Mouse (Mus musculus): ENCODE measurements around the gene 2410015M20Rik. TPM values are rescaled to one million over a fixed set of nuclear protein-coding genes. Genes with fewer than 3 reads are reported as not detected.
"Not testable (repeated sequence)": the region's sequence is repeated elsewhere in the genome, so short reads cannot be mapped to it uniquely, and the experiment has no call there.

The 2410015M20Rik gene
- total RNA-seq, 2 experiments from 2014 or later: 139 to 143 TPM

GRCm38 (mm10) chr17:56614391-56615135 is 5.0 kb upstream of the 2410015M20Rik start:
- DNase-seq (ENCODE audit: low spot score in 2 of 2): no peak

GRCm38 (mm10) chr17:56613893-56614292 is 4.3 kb upstream of the 2410015M20Rik start:
- DNase-seq (ENCODE audit: low spot score in 2 of 2): peak in 1 of 2 experiments; percentile 34

DNA sequence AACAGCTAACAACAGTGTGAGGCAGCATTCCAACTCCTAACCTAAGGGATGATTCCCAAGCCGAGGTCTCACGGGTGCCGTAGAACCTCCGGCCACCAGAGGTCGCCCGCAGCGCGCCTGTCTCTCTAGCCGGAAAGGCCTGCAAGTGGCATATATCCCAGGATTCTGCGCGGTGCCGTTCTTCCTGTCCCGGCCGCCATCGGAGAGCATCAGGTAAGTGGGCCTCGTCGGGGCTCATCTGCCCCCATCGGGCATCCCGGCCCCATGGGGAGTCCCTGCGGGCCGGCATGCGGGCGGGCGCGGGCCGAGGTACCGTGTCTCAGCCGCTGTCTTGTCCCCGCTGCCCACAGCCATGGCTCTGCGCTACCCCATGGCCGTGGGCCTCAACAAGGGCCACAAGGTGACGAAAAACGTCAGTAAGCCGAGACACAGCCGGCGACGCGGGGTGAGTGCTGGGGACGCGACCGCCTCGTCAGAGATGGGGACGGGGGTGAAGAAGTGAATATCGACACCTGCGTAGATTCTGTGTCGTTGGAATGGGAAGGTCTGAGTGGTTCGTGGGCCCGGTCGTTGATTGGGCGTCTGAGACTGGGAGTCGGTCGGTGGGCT is 3.8 kb upstream of the 2410015M20Rik start, which contains the start of gene Rpl36:
Gene Rpl36, plus strand, starts transcription at position 181 of the 609 bp plus-strand sequence.
- peak; percentile 97 to 98 for DNase-seq (ENCODE audit: low spot score in 2 of 2)

DNA sequence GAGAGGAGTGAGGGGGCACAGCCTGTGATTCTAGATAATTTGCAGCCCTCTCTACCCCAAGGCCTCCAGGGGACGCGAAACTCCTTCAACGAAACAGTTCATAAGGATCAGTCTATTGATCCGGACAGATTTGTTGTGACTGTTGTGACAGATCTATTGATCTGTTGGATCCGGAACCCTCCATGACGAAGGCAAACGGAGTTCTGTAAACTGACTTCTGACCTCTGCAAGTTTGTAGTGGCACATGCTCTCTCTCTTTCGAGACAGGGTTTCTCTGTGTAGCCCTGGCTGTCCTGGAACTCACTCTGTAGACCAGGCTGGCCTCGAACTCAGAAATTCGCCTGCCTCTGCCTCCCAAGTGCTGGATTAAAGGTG is 3.0 kb upstream of the 2410015M20Rik start:
- DNase-seq (ENCODE audit: low spot score in 2 of 2): not testable (repeated sequence)

DNA sequence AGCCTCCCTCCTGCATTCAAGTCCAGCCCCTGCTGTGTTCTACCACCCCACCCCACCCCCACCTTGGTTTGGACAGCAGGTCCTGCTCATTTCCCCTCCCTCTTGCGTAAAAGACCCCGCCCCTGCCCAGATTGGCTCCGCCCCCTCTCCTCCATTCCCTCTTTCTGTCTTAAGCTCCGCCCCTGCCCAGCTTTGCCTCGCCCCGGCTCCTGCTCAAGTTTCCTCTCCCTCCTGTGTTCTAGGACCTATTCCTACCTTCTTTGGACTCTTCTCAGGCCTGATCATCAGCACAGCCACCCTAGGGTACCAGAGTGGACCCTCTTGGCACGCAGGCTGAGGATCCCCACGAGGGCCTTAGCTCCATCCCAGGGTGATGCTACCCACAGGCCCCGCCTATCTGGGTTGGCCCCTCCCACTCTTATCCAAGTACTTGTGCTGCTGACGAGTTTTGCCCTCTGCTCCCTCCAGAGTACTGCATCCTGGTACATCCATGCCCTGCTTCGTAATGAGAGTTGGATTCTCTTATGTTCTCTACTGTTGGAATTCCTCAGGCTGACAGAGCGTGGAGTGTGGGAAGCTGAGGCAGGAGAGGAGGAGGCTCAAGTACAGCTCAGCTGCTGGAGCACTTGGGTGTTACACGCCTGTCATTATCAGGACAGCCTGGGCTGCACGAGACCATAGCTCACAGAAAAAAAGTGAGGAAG is 2.4 kb upstream of the 2410015M20Rik start:
- DNase-seq (ENCODE audit: low spot score in 2 of 2): no peak

DNA sequence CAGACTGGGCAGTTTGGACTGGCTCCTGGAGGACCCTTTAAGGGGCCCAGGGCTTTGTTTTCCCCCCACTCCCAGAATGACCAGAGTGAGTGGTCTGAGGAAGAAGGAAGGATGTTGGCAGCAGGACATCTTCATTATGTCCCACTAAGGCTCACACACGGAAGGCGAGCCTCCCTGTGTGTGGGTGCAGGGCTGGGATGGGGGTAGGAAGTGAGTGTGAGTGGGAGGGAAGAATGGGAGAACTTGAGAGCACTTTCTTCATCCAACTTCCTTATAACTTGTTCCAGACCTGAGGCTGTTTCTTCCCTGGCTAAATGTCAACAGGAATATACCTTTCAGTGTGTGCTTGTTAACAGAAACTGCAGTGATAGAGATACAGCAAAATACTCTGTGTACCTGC is 1.8 kb upstream of the 2410015M20Rik start:
- DNase-seq (ENCODE audit: low spot score in 2 of 2): no peak

GRCm38 (mm10) chr17:56608699-56609098 is 872 bp downstream of the 2410015M20Rik start:
- no peak for DNase-seq (ENCODE audit: low spot score in 2 of 2)

DNA sequence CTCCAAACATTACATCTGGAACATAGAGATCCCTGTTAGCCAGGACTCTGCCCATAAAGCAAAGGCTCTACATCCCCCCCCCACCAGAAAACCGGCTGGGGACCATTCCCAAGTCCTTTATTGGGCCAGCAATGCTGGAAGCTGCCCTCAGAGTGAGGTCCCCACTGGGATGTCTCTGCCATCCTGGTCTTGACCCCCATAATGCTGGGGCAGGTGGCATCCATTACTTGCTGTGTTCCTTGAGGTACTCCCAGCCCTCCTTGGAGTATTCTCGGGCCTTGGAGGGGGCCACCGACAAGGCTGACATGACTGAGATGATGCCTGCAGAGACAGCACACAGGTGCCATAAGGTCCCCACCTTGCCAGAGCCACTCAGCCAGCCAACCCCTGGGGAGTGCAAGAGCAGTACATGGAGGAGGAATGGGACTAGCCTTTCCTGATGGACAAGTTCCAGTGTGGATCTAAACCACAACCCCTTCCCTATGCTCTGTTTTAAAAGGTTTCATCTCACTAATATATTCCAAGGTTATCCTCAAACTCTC is 2.0 kb downstream of the 2410015M20Rik start:
- no peak for DNase-seq (ENCODE audit: low spot score in 2 of 2)

DNA sequence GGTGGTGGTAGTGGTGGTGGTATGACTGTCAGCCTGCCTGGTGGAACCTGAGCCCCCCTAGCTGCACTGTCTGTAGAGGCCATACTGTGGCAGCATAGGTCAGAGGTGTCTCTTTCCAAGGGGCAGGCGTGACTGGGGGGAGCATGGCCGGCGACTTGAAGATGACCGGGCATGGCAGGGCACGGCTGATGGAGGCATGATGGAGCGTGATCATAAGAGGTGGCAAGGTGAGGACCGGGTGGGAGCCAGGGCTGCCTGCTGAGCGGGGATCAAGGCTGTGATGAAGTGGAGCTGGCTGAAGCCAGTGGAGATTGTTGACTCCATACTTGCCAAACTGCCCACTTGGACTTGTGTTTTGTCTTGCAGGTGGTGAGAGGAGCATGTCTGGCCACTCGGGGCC is 4.1 kb downstream of the 2410015M20Rik start:
- DNase-seq (ENCODE audit: low spot score in 2 of 2): no peak

- no peak for DNase-seq (ENCODE audit: low spot score in 2 of 2)
These were observed 5.1 kb downstream of the 2410015M20Rik start for GRCm38 (mm10) chr17:56604422-56604821.

DNA sequence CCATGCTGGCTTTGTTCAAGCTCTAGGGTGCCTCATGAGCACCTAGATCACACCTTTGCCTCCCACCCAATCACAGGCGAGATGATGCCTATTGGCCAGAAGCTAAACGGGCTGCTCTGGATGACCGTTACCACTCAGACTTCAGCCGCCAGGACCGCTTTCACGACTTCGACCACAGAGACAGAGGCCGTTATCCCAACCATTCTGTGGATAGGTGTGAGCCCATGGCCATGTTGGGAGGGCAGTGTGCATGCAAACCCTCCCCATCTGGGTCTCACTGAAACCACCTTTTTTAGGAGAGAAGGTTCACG is 5.5 kb downstream of the 2410015M20Rik start:
- DNase-seq (ENCODE audit: low spot score in 2 of 2): no peak

DNA sequence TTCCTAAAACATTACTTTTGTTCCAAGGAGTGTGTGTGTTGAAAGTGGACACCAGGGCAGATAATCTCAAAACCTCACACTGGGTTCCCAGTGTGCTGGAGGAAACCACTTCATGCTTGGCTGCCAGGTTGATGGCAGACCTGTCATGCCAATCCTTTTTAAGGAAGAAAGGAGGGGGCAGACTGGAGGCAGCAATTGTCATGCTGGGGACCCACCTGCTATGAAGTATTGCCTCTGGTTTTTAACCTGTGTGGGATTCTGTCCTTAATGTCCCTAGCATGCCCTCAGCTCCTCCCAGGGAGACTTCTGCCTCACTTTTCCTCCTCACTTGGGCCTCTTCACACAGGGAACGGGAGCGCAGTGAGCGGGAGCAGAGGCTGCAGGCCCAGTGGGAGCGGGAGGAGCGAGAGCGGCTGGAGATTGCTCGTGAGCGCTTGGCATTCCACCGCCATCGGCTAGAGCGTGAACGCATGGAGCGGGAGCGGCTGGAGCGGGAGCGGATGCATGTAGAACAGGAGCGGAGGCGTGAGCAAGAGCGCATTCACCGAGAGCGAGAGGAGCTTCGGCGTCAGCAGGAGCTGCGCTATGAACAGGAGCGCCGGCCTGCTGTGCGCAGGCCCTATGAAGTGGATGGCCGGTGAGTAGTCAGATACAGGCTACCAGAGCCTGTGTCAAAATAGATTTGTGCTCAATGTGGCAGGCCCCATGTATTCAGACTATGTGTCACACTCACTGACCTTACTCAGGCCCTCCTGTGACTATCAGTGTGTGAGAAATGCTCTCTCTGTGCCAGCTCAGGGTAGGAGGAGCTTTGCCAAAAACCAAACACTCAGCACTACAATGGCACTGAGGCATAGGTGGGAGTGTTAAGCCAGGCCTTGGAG is 6.1 kb downstream of the 2410015M20Rik start:
- no peak for DNase-seq (ENCODE audit: low spot score in 2 of 2)

DNA sequence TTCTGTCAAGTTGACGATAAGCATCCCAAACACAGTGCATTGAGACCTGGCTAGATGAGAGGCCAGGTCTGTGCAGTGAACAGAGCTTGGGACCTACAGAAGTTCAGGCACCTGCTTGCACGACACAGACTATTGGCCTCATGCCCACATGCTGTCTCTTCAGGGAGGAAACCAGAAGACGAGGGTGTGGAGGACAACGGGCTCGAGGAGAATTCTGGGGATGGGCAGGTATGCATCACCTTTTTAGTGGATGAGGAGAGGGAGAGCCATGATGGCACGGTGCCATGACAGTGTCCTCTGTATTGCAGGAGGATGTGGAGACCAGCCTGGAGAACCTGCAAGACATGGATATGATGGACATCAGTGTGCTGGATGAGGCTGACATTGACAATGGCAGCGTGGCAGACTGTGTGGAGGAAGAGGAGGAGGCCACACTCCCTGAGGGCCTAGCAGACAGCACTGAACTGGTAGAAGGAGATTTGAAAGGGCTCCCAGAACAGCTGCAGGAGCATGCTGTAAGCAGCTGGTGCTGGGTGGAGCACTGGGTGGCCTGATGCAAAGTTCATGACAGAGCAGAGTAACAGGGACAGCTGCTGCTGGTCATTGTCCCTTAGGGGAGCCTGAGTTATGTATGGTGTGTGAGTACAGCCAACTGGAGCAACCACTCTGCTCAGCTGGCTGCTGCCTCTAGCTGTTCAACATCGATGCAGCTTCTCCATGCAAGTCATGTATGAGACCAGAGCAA is 15.9 kb downstream of the 2410015M20Rik start:
- no peak for DNase-seq (ENCODE audit: low spot score in 2 of 2)

DNA sequence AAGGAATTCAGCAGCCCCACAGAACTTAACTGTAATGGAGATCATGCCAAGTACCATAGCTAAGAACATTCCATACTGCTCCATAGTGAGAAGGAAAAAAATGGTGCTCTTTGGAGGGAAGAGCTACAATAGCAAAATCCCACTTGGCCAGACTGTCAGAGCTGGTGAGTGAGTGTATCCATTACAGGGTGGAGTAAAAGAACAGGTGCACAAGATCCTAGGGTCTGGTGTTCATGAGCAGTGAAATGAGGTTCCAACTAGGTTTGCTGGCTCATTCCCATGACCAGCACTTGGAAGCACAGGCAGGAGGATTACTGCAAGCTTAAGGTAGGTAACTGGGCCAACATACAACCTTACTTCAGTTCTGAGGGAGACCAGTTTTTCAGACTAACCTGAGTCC is 17.0 kb downstream of the 2410015M20Rik start:
- DNase-seq (ENCODE audit: low spot score in 2 of 2): no peak

DNA sequence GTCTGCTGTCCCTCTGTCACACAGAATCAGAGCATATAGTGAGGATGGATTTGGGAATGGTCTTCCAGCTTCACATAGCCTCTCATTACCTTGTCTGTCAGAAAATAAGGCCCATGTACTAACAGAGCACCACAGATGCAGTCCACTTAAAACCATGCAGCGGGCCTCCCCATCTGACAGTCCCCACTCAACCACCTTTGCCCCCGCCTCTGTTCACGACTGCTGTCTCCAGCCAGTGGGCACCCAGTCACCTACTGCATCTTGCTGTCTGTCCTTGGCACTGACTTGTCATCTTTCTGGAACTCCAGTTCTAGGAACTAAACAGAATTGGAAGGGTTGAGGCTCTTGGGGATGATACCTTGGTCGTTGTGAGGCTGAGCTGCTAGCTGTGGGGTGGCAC is 20.6 kb downstream of the 2410015M20Rik start:
- no peak for DNase-seq (ENCODE audit: low spot score in 2 of 2)

DNA sequence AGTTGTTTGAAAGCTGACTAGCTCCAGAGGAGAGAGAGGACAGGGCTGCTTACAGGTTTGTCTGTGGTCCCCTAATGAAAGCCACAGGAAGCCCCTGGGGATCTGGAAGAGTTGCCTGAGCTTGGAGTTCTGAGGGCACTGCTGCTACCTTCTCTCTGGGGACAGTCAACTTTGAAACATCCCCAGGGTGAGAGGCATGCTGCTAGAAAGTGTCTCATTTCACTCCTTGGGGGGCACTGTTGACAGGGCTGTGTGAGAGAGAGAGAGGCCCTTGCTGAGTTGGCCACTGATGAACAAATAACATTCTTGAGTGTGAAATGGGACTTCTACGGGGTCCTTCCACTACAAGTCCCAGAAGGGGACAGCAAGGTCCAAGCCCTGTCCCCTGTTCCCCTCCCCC is 21.8 kb downstream of the 2410015M20Rik start:
- no peak for DNase-seq (ENCODE audit: low spot score in 2 of 2)

DNA sequence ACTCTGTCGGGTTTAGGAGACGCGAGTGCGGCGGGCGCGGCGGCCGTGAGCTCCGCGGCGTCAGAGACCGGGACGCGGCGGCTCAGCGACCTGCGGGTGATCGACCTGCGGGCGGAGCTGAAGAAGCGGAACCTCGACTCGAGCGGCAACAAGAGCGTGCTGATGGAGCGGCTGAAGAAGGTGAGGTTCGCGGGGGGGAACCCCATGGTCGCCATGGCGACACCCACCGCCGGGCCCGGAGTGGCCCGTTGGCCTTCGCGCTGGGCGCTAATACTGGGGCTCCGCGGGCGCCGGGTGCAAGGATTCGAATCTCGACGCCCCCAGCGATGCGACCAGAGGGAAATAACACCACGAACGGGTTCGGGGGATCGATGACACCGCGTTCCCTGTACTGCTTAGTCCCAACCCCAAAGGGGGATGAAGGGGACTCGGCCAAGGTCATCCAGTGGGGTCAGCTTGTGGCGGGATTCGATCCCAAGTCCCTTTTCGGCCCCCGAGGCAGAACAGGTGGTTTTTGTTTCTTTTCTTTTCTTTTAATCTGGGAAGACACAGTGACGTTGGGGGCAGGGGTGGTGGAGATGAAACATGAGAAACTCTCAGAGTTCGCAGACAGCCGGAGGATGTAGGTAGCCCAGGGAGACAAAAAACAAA is 24.3 kb downstream of the 2410015M20Rik start:
- DNase-seq (ENCODE audit: low spot score in 2 of 2): peak in 1 of 2 experiments; percentile 28

GRCm38 (mm10) chr17:56584257-56585130 is 25.1 kb downstream of the 2410015M20Rik start, which contains the start of the genes Safb2 and Safb:
TSS of gene Safb2 (minus strand) at chr17:56584585.
TSS of gene Safb (plus strand) at chr17:56584825.
- DNase-seq (ENCODE audit: low spot score in 2 of 2): peak; percentile 99

Data from left cerebral cortex, adult 18-20 months (tissue).